Mouse (Mus musculus) heart, embryonic 14.5 days (tissue): ENCODE data around the gene Olfr644. TPM values are rescaled to one million over a fixed set of nuclear protein-coding genes. Genes with fewer than 3 reads are reported as not detected.

Experiments used
- ATAC-seq: fragments of 200-750 bp; cut with Nextera tagmentation; 2 replicates; pipeline ENCODE4 v1.8.0; 2017; ENCODE audit warnings: low read depth, moderate TSS enrichment; ENCODE audit not compliant: insufficient number of reproducible peaks, insufficient read depth, low FRiP score
- H3K27ac ChIP-seq, 2 experiments: fragments of 200-500 bp in 1 of 2; fragments of 300-500 bp in 1 of 2; sonication (generic) in 1 of 2; replicated peaks in 1 of 2; 2 replicates each; pipeline ENCODE4 v1.5.1; 2012 to 2014; ENCODE audit warnings: low read depth in 2 of 2, low read length in 2 of 2, control low read depth in 1 of 2, mild to moderate bottlenecking in 1 of 2, mixed read lengths in 1 of 2; ENCODE audit not compliant: control insufficient read depth in 1 of 2, insufficient read depth in 1 of 2
- H3K27me3 ChIP-seq: fragments of 300-500 bp; sonication (generic); 2 replicates; pipeline ENCODE4 v1.6.1; 2014; ENCODE audit warnings: mild to moderate bottlenecking, low read length, control low read depth; ENCODE audit not compliant: control insufficient read depth, insufficient read depth
- H3K36me3 ChIP-seq: fragments of 300-500 bp; sonication (generic); 2 replicates; pipeline ENCODE4 v1.6.1; 2014; ENCODE audit warnings: mild to moderate bottlenecking, control low read depth, low read length, mixed read lengths; ENCODE audit not compliant: control insufficient read depth, insufficient read depth
- H3K4me1 ChIP-seq, 2 experiments: fragments of 200-500 bp in 1 of 2; fragments of 300-500 bp in 1 of 2; sonication (generic) in 1 of 2; 2 replicates each; pipeline ENCODE4 v1.6.1; 2012 to 2014; ENCODE audit warnings: low read length in 2 of 2, control low read depth in 1 of 2, mixed read lengths in 1 of 2; ENCODE audit not compliant: control insufficient read depth in 2 of 2, insufficient read depth in 2 of 2
- H3K4me2 ChIP-seq: fragments of 300-500 bp; sonication (generic); 2 replicates; pipeline ENCODE4 v1.6.1; 2014; ENCODE audit warnings: mild to moderate bottlenecking, low read length
- H3K4me3 ChIP-seq, 2 experiments: fragments of 200-500 bp in 1 of 2; fragments of 300-500 bp in 1 of 2; sonication (generic) in 1 of 2; 2 replicates each; pipeline ENCODE4 v1.5.1; 2012 to 2014; ENCODE audit warnings: low read length in 2 of 2, mild to moderate bottlenecking in 2 of 2, control low read depth in 1 of 2, low read depth in 1 of 2, moderate library complexity in 1 of 2; ENCODE audit not compliant: control insufficient read depth in 1 of 2, insufficient read depth in 1 of 2
- H3K9ac ChIP-seq: fragments of 300-500 bp; sonication (generic); 2 replicates; pipeline ENCODE4 v1.6.1; 2014; ENCODE audit warnings: mild to moderate bottlenecking, low read length
- H3K9me3 ChIP-seq: fragments of 300-500 bp; sonication (generic); 2 replicates; pipeline ENCODE4 v1.6.1; 2016; ENCODE audit warnings: low read length, control low read depth; ENCODE audit not compliant: control insufficient read depth
- WGBS: fragments of 180-500 bp; shearing (Covaris S2); extraction: QIAGEN DNeasy Blood & Tissue Kit; methylation state at CpG from one replicate; pipeline ENCODE4 v1.1.7; 2014; 5-methylcytosine and 5-hydroxymethylcytosine counted together
- polyA plus RNA-seq: library from polyadenylated mRNA; unstranded; fragments of >200 nt; fragmentation: Nextera tagmentation; extraction: Ambion mirVana; gene quantifications from 2 replicates; pipeline ENCODE4 v1.2.1, GENCODE M21; 2014

The Olfr644 gene
- polyA plus RNA-seq, 1 experiment from 2014 or later, result not detected

GRCm38 (mm10) chr7:104035145-104035544 is 36.5 kb downstream of the Olfr644 start, which contains the start of gene Olfr641:
TSS of gene Olfr641 (plus strand) at chr7:104035445.
- no peaks in the 10 kb centered on the region for H3K9me3 ChIP-seq
- no peaks in the 10 kb centered on the region for H3K4me1 ChIP-seq
- no peak for ATAC-seq
- no peaks in the 10 kb centered on the region for H3K27me3 ChIP-seq
- H3K27ac ChIP-seq, result no peak within 1 kb of the TSS
- 60% methylated on average over 1 of the region's 1 CpGs for WGBS
- H3K9ac ChIP-seq, result no peak within 1 kb of the TSS
- no peak within 1 kb of the TSS for H3K4me3 ChIP-seq
- H3K36me3 ChIP-seq, result no peaks in the 10 kb centered on the region
- no peak within 1 kb of the TSS for H3K4me2 ChIP-seq

- no peaks in the 10 kb centered on the region for H3K4me1 ChIP-seq
- no peak overlapping the region for H3K27ac ChIP-seq
- no peak overlapping the region for H3K4me3 ChIP-seq
- no peak for ATAC-seq
- no peaks in the 10 kb centered on the region for H3K36me3 ChIP-seq
- H3K9me3 ChIP-seq, result no peaks in the 10 kb centered on the region
- H3K4me2 ChIP-seq, result no peak overlapping the region
- H3K27me3 ChIP-seq, result no peaks in the 10 kb centered on the region
- H3K9ac ChIP-seq, result no peak overlapping the region
- WGBS, result 75% methylated on average over 3 of the region's 3 CpGs
Observed at GRCm38 (mm10) chr7:104026978-104027377, 44.7 kb downstream of the Olfr644 start.

GRCm38 (mm10) chr7:104025473-104025872 is 46.2 kb downstream of the Olfr644 start, which contains the start of gene Olfr640:
TSS of gene Olfr640 (minus strand) at chr7:104025573.
- 71% methylated on average over 6 of the region's 6 CpGs for WGBS
- ATAC-seq, result no peak
- H3K9me3 ChIP-seq, result no peaks in the 10 kb centered on the region

GRCm38 (mm10) chr7:104021651-104022050 is 50.0 kb downstream of the Olfr644 start:
- 76% methylated on average over 6 of the region's 6 CpGs for WGBS
- no peak overlapping the region for H3K9ac ChIP-seq
- H3K27me3 ChIP-seq, result no peaks in the 10 kb centered on the region
- H3K9me3 ChIP-seq, result no peaks in the 10 kb centered on the region
- no peak overlapping the region for H3K4me3 ChIP-seq
- H3K4me2 ChIP-seq, result no peak overlapping the region
- H3K36me3 ChIP-seq, result no peaks in the 10 kb centered on the region
- H3K27ac ChIP-seq, result no peak overlapping the region
- ATAC-seq, result no peak
- no peaks in the 10 kb centered on the region for H3K4me1 ChIP-seq

More at GRCm38 (mm10) chr7:104025473-104025872, 46.2 kb downstream of the Olfr644 start, which contains the start of gene Olfr640:
- Histone ChIP-seq H3K27me3 (no peaks in the 10 kb centered on the region), H3K9ac (no peak within 1 kb of the TSS), H3K4me3 (no peak within 1 kb of the TSS), H3K27ac (no peak within 1 kb of the TSS), H3K4me2 (no peak within 1 kb of the TSS), H3K4me1 (no peaks in the 10 kb centered on the region), H3K36me3 (no peaks in the 10 kb centered on the region)

GRCm38 (mm10) chr7:104018953-104019352 is 52.7 kb downstream of the Olfr644 start:
- Histone ChIP-seq H3K27ac (no peak overlapping the region), H3K36me3 (no peaks in the 10 kb centered on the region), H3K4me3 (no peak overlapping the region), H3K9ac (no peak overlapping the region), H3K4me2 (no peak overlapping the region), H3K27me3 (no peaks in the 10 kb centered on the region), H3K9me3 (no peaks in the 10 kb centered on the region), H3K4me1 (no peaks in the 10 kb centered on the region)
- ATAC-seq, result no peak
- WGBS, result 74% methylated on average over 1 of the region's 1 CpGs

GRCm38 (mm10) chr7:104017203-104017602 is 54.5 kb downstream of the Olfr644 start, which contains the start of gene Olfr639:
TSS of gene Olfr639 (minus strand) at chr7:104017303.
- no peak within 1 kb of the TSS for H3K4me3 ChIP-seq
- no peaks in the 10 kb centered on the region for H3K4me1 ChIP-seq
- ATAC-seq, result no peak
- H3K9ac ChIP-seq, result no peak within 1 kb of the TSS
- H3K4me2 ChIP-seq, result no peak within 1 kb of the TSS
- no peak within 1 kb of the TSS for H3K27ac ChIP-seq
- no peaks in the 10 kb centered on the region for H3K36me3 ChIP-seq
- H3K9me3 ChIP-seq, result no peaks in the 10 kb centered on the region
- H3K27me3 ChIP-seq, result no peaks in the 10 kb centered on the region

Other genes starting within 250 kb of the Olfr644 start
- gene Hbb-bs, start 243.8 kb downstream of the Olfr644 start, polyA plus RNA-seq, result 11,662 and 20,684 TPM in 2 replicates
- gene Hbb-bh2, start 231.3 kb downstream of the Olfr644 start, polyA plus RNA-seq, result not detected in 2 replicates
- 15.5 and 17.8 TPM in 2 replicates for gene Hbb-bh1, start 228.7 kb downstream of the Olfr644 start, polyA plus RNA-seq
- 2,227 and 2,640 TPM in 2 replicates for gene Hbb-y, start 218.7 kb downstream of the Olfr644 start, polyA plus RNA-seq
- gene Olfr66, start 185.6 kb downstream of the Olfr644 start, polyA plus RNA-seq, result not detected in 2 replicates
- not detected in 2 replicates for gene Olfr64, start 177.4 kb downstream of the Olfr644 start, polyA plus RNA-seq
- gene Olfr65, start 168.4 kb downstream of the Olfr644 start, polyA plus RNA-seq, result not detected in 2 replicates
- not detected in 2 replicates for gene Olfr631, start 143.0 kb downstream of the Olfr644 start, polyA plus RNA-seq
- not detected in 2 replicates for gene Olfr632, start 137.5 kb downstream of the Olfr644 start, polyA plus RNA-seq
- gene Olfr633, start 127.4 kb downstream of the Olfr644 start, polyA plus RNA-seq, result not detected in 2 replicates
- gene Olfr635, start 100.7 kb downstream of the Olfr644 start, polyA plus RNA-seq, result not detected in 2 replicates
- not detected in 2 replicates for gene Olfr638, start 73.1 kb downstream of the Olfr644 start, polyA plus RNA-seq
- 0.03 TPM in 1 of 2 replicates, not detected in the other for gene Olfr639, start 54.6 kb downstream of the Olfr644 start, polyA plus RNA-seq
- gene Olfr640, start 46.3 kb downstream of the Olfr644 start, polyA plus RNA-seq, result not detected in 2 replicates
- not detected in 2 replicates for gene Olfr641, start 36.4 kb downstream of the Olfr644 start, polyA plus RNA-seq
- not detected in 2 replicates for gene Olfr642, start 19.2 kb downstream of the Olfr644 start, polyA plus RNA-seq
- not detected in 2 replicates for gene 4930516K23Rik, start 10.4 kb downstream of the Olfr644 start, polyA plus RNA-seq
- gene Olfr645, start 13.6 kb upstream of the Olfr644 start, polyA plus RNA-seq, result not detected in 2 replicates
- not detected in 2 replicates for gene Olfr646, start 33.0 kb upstream of the Olfr644 start, polyA plus RNA-seq
- gene Ubqln5, start 58.0 kb upstream of the Olfr644 start, polyA plus RNA-seq, result not detected in 2 replicates
- gene Olfr643, start 65.5 kb upstream of the Olfr644 start, polyA plus RNA-seq, result not detected in 2 replicates
- not detected in 2 replicates for gene Ubqln3, start 71.4 kb upstream of the Olfr644 start, polyA plus RNA-seq
- not detected in 2 replicates for gene Ubqlnl, start 78.7 kb upstream of the Olfr644 start, polyA plus RNA-seq
- not detected in 2 replicates for gene Olfm5, start 93.0 kb upstream of the Olfr644 start, polyA plus RNA-seq
- 0.08 and 0.39 TPM in 2 replicates for gene Olfr648, start 111.5 kb upstream of the Olfr644 start, polyA plus RNA-seq
- not detected in 2 replicates for gene Olfr649, start 124.1 kb upstream of the Olfr644 start, polyA plus RNA-seq
- gene Trim6, start 146.9 kb upstream of the Olfr644 start, polyA plus RNA-seq, result 1.9 and 2.3 TPM in 2 replicates
- gene Trim34a, start 172.6 kb upstream of the Olfr644 start, polyA plus RNA-seq, result 3.6 and 4.7 TPM in 2 replicates
- 0.47 and 0.54 TPM in 2 replicates for gene Trim5, start 216.2 kb upstream of the Olfr644 start, polyA plus RNA-seq
- gene Trim12a, start 243.6 kb upstream of the Olfr644 start, polyA plus RNA-seq, result 8.0 and 9.5 TPM in 2 replicates